Mouse (Mus musculus): ENCODE data around the gene Ltbp2. TPM values are rescaled to one million over a fixed set of nuclear protein-coding genes. Genes with fewer than 3 reads are reported as not detected.
A peak's percentile ranks its signal among the peaks of the same experiment; 100 is the strongest.

Ltbp2 gene
- 1 to 10 TPM in 3 of 4 experiments, under 1 TPM in 1; 0.88 to 1.1 (median 1.1) TPM for total RNA-seq (2022)

GRCm38 (mm10) chr12:84876481-84877121, at the start of gene Ltbp2:
TSS of gene Ltbp2 (minus strand) at chr12:84876532.
- peak; percentile 54 for DNase-seq (ENCODE audit: low spot score)

GRCm38 (mm10) chr12:84924324-84924723, 48.0 kb upstream of the Ltbp2 start:
- no peak for DNase-seq (ENCODE audit: low spot score)

GRCm38 (mm10) chr12:84921881-84922419, 45.6 kb upstream of the Ltbp2 start:
- DNase-seq (ENCODE audit: low spot score): no peak

GRCm38 (mm10) chr12:84918809-84919208, 42.5 kb upstream of the Ltbp2 start:
- DNase-seq (ENCODE audit: low spot score): no peak

- DNase-seq (ENCODE audit: low spot score): no peak
Observed at GRCm38 (mm10) chr12:84917799-84918198, 41.5 kb upstream of the Ltbp2 start.

GRCm38 (mm10) chr12:84914959-84915358, 38.6 kb upstream of the Ltbp2 start:
- DNase-seq (ENCODE audit: low spot score): no peak

GRCm38 (mm10) chr12:84912652-84913104, 36.3 kb upstream of the Ltbp2 start:
- DNase-seq (ENCODE audit: low spot score): no peak

GRCm38 (mm10) chr12:84911640-84912039, 35.3 kb upstream of the Ltbp2 start:
- DNase-seq (ENCODE audit: low spot score): no peak

- no peak for DNase-seq (ENCODE audit: low spot score)
Observed at GRCm38 (mm10) chr12:84910066-84910465, 33.7 kb upstream of the Ltbp2 start.

GRCm38 (mm10) chr12:84907627-84908480, 31.5 kb upstream of the Ltbp2 start:
- DNase-seq (ENCODE audit: low spot score): peak; percentile 47

- peak; percentile 30 for DNase-seq (ENCODE audit: low spot score)
Observed at GRCm38 (mm10) chr12:84907024-84907626, 30.8 kb upstream of the Ltbp2 start.

- DNase-seq (ENCODE audit: low spot score): no peak
Observed at GRCm38 (mm10) chr12:84904399-84904798, 28.1 kb upstream of the Ltbp2 start.

- DNase-seq (ENCODE audit: low spot score): no peak
Observed at GRCm38 (mm10) chr12:84900317-84900716, 24.0 kb upstream of the Ltbp2 start.

- DNase-seq (ENCODE audit: low spot score): no peak
Observed at GRCm38 (mm10) chr12:84897322-84897721, 21.0 kb upstream of the Ltbp2 start.

GRCm38 (mm10) chr12:84896235-84896634, 19.9 kb upstream of the Ltbp2 start:
- no peak for DNase-seq (ENCODE audit: low spot score)

- DNase-seq (ENCODE audit: low spot score): peak; percentile 46
Observed at GRCm38 (mm10) chr12:84893648-84894628, 17.6 kb upstream of the Ltbp2 start.

GRCm38 (mm10) chr12:84890289-84890688, 14.0 kb upstream of the Ltbp2 start:
- no peak for DNase-seq (ENCODE audit: low spot score)

GRCm38 (mm10) chr12:84885107-84885876, 9.0 kb upstream of the Ltbp2 start:
- peak; percentile 39 for DNase-seq (ENCODE audit: low spot score)

- DNase-seq (ENCODE audit: low spot score): no peak
Observed at GRCm38 (mm10) chr12:84884423-84885076, 8.2 kb upstream of the Ltbp2 start.

GRCm38 (mm10) chr12:84882796-84883195, 6.5 kb upstream of the Ltbp2 start:
- DNase-seq (ENCODE audit: low spot score): no peak

Data from heart, adult 8-10 months (tissue).